Mouse (Mus musculus) G1E (cell line): ENCODE data around the gene Cacna1a. TPM values are rescaled to one million over a fixed set of nuclear protein-coding genes. Genes with fewer than 3 reads are reported as not detected.

Source experiments
- ATAC-seq: 2 replicates; pipeline ENCODE4 v1.8.0; 2016; ENCODE audit warnings: mild to moderate bottlenecking; ENCODE audit not compliant: insufficient number of reproducible peaks, poor library complexity, low FRiP score, severe bottlenecking; ENCODE audit errors: extremely low read depth
- DNase-seq: peaks from one replicate; pipeline ENCODE4 v3.0.0; 2012; ENCODE audit warnings: low spot score
- H3K27me3 ChIP-seq: 2 replicates; pipeline ENCODE4 v1.6.1; 2012; ENCODE audit warnings: mild to moderate bottlenecking, low read length, inconsistent platforms; ENCODE audit not compliant: insufficient read depth
- H3K36me3 ChIP-seq: replicated peaks from 2 replicates; pipeline ENCODE3; 2012; ENCODE audit warnings: mild to moderate bottlenecking, inconsistent platforms
- H3K4me1 ChIP-seq: 2 replicates; pipeline ENCODE4 v1.6.1; 2012; ENCODE audit warnings: low read depth, low read length, inconsistent platforms, mixed read lengths; ENCODE audit not compliant: insufficient read depth
- H3K4me3 ChIP-seq: 2 replicates; pipeline ENCODE4 v1.5.1; 2012; ENCODE audit warnings: low read depth, mild to moderate bottlenecking, inconsistent platforms, low read length, moderate library complexity, mixed read lengths
- H3K9me3 ChIP-seq: replicated peaks from 2 replicates; pipeline ENCODE4 v1.6.1; 2012; ENCODE audit warnings: inconsistent platforms
- CTCF ChIP-seq: IDR thresholded peaks from 2 replicates; pipeline ENCODE4 v1.5.1; 2012; ENCODE audit warnings: low read depth, low read length, inconsistent platforms, mixed read lengths
- GATA1 ChIP-seq: IDR thresholded peaks from 2 replicates; pipeline ENCODE4 v1.6.1; 2012; ENCODE audit warnings: borderline replicate concordance, low read length, inconsistent platforms, mixed read lengths
- GATA2 ChIP-seq: IDR thresholded peaks from 2 replicates; pipeline ENCODE4 v1.6.1; 2012; ENCODE audit warnings: low read depth, low read length, inconsistent platforms, borderline replicate concordance
- POLR2AphosphoS5 ChIP-seq: IDR thresholded peaks from 2 replicates; pipeline ENCODE4 v1.6.1; 2012; ENCODE audit warnings: low read depth, low read length, inconsistent platforms; ENCODE audit not compliant: insufficient replicate concordance
- TAL1 ChIP-seq: conservative IDR thresholded peaks from 2 replicates; pipeline ENCODE4 v1.6.1; 2012; ENCODE audit warnings: low read depth, low read length, inconsistent platforms, mixed read lengths
- polyA plus RNA-seq: library from polyadenylated mRNA; stranded (reverse); fragments of >175 nt; gene quantifications from 2 replicates; pipeline ENCODE4 v1.2.3, GENCODE M21; 2012
- total RNA-seq, 2 experiments: library from RNA; stranded (forward) in 1 of 2; stranded (reverse) in 1 of 2; fragments of 200-1000 nt in 1 of 2; fragments of >200 nt in 1 of 2; fragmentation: Nextera tagmentation in 1 of 2; gene quantifications; 2 replicates each; pipeline ENCODE4 v1.2.3; 2014 to 2017

The Cacna1a gene
- total and polyA plus RNA-seq, 3 experiments = 0.23 to 31.7 (median 1.0) TPM

- no peak for TF ChIP-seq CTCF
- no peak for TF ChIP-seq TAL1
- no peak for TF ChIP-seq POLR2AphosphoS5
- no peak for TF ChIP-seq GATA2
- no peak for TF ChIP-seq GATA1
- Histone ChIP-seq H3K4me3 (no peak overlapping the region), H3K36me3 (no peaks in the 10 kb centered on the region), H3K9me3 (no peaks in the 10 kb centered on the region), H3K4me1 (no peaks in the 10 kb centered on the region), H3K27me3 (peaks cover 15% of the 10 kb centered on the region)
- ATAC-seq (no peak), DNase-seq (no peak)
Observed at GRCm38 (mm10) chr8:84350960-84351359, 37.3 kb upstream of the Cacna1a start.

GRCm38 (mm10) chr8:84356482-84356881 is 31.8 kb upstream of the Cacna1a start:
- DNase-seq (no peak), ATAC-seq (no peak)
- H3K27me3 ChIP-seq = peaks cover 15% of the 10 kb centered on the region
- peaks cover 7% of the 10 kb centered on the region for H3K4me1 ChIP-seq
- H3K36me3 ChIP-seq = no peaks in the 10 kb centered on the region
- H3K4me3 ChIP-seq = no peak overlapping the region
- no peaks in the 10 kb centered on the region for H3K9me3 ChIP-seq
- TF ChIP-seq POLR2AphosphoS5 (no peak), TAL1 (no peak), GATA1 (no peak), GATA2 (no peak), CTCF (no peak)

- H3K36me3 ChIP-seq = no peaks in the 10 kb centered on the region
- peaks cover 15% of the 10 kb centered on the region for H3K27me3 ChIP-seq
- peaks cover 7% of the 10 kb centered on the region for H3K4me1 ChIP-seq
- no peak overlapping the region for H3K4me3 ChIP-seq
- DNase-seq (peak; percentile 34), ATAC-seq (peak; percentile 15; the same call in 1 of the 2 replicates)
- H3K9me3 ChIP-seq = no peaks in the 10 kb centered on the region
- TF ChIP-seq CTCF (peak; percentile 91), GATA2 (no peak), TAL1 (no peak), POLR2AphosphoS5 (no peak)
Observed at GRCm38 (mm10) chr8:84357631-84358371, 30.4 kb upstream of the Cacna1a start.

GRCm38 (mm10) chr8:84363428-84364134 is 24.7 kb upstream of the Cacna1a start:
- Histone ChIP-seq H3K4me3 (no peak overlapping the region), H3K9me3 (no peaks in the 10 kb centered on the region), H3K4me1 (no peaks in the 10 kb centered on the region), H3K36me3 (no peaks in the 10 kb centered on the region), H3K27me3 (peaks cover 3% of the 10 kb centered on the region)
- DNase-seq = no peak
- no peak for ATAC-seq
- peak; percentile 73 for TF ChIP-seq CTCF
- TF ChIP-seq TAL1 = no peak
- no peak for TF ChIP-seq POLR2AphosphoS5
- no peak for TF ChIP-seq GATA2
- no peak for TF ChIP-seq GATA1

- TF ChIP-seq POLR2AphosphoS5 = no peak
- no peak for TF ChIP-seq GATA1
- TF ChIP-seq GATA2 = no peak
- no peak for ATAC-seq
- H3K4me3 ChIP-seq = no peak overlapping the region
- no peaks in the 10 kb centered on the region for H3K9me3 ChIP-seq
- DNase-seq = no peak
- no peaks in the 10 kb centered on the region for H3K36me3 ChIP-seq
- H3K27me3 ChIP-seq = peaks cover 3% of the 10 kb centered on the region
- H3K4me1 ChIP-seq = no peaks in the 10 kb centered on the region
Observed at GRCm38 (mm10) chr8:84365197-84365596, 23.0 kb upstream of the Cacna1a start.

GRCm38 (mm10) chr8:84370972-84371371 is 17.3 kb upstream of the Cacna1a start:
- ATAC-seq (no peak), DNase-seq (no peak)
- no peaks in the 10 kb centered on the region for H3K36me3 ChIP-seq
- H3K27me3 ChIP-seq = no peaks in the 10 kb centered on the region; the same call in 1 of the 2 replicates
- H3K4me3 ChIP-seq = no peak overlapping the region
- H3K9me3 ChIP-seq = no peaks in the 10 kb centered on the region
- TF ChIP-seq TAL1 (no peak), GATA2 (no peak), GATA1 (no peak), POLR2AphosphoS5 (no peak), CTCF (no peak)
- H3K4me1 ChIP-seq = no peaks in the 10 kb centered on the region
